Mouse (Mus musculus) E14TG2a.4 (cell line): Measurements from ENCODE around the gene Chic1.

Experiments
- CTCF ChIP-seq: conservative IDR thresholded peaks from 2 replicates; pipeline ENCODE4 v1.5.1; 2014; ENCODE audit warnings: low read length
- NANOG ChIP-seq: IDR thresholded peaks from 2 replicates; pipeline ENCODE4 v1.6.1; 2014; ENCODE audit warnings: borderline replicate concordance, low read length, mixed read lengths
- POU5F1 ChIP-seq: IDR thresholded peaks from 2 replicates; pipeline ENCODE4 v1.6.1; 2014; ENCODE audit warnings: low read length, borderline replicate concordance

- TF ChIP-seq CTCF (no peak), POU5F1 (no peak), NANOG (no peak)
Measured at GRCm38 (mm10) chrX:103314146-103314545, 42.1 kb upstream of the Chic1 start.
